Mouse (Mus musculus): Measurements from ENCODE around the gene Cmah.
A peak's percentile ranks its signal among the peaks of the same experiment; 100 is the strongest.

Gene Cmah

DNA sequence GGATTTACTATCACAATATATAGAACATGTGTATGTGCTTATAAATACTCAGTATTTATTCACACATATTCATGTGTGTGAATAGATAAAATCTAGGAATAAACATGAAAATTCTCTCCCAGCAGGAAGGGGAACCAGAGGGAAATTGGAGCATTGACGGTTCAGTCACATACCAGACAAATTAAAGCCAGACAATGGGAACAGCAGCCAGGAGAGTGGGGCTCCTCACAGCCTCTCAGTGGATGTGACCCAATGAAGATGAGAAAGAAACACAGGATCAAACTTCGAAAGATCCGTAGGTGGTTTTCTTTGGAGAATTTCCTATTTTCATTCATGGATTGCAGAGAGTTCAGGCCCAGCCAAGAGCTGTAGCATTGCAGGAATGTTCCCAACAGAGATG, 163.9 kb downstream of the Cmah start:
- no peak overlapping the region for H3K4me3 ChIP-seq (replicated peaks; ENCODE audit: low read length)
- no peaks in the 10 kb centered on the region for H3K9me3 ChIP-seq (ENCODE audit: low read length)
- TF ChIP-seq NANOG (IDR thresholded peaks at IDR 0.05; ENCODE audit: borderline replicate concordance, low read length): no peak
- no peak for TF ChIP-seq POU5F1 (IDR thresholded peaks at IDR 0.05; ENCODE audit: borderline replicate concordance, low read length)
- no peak for TF ChIP-seq CTCF (conservative IDR thresholded peaks at IDR 0.05; ENCODE audit: low read length)
- no peaks in the 10 kb centered on the region for H3K36me3 ChIP-seq (ENCODE audit: insufficient read depth, low read length)
- peaks cover 3% of the 10 kb centered on the region; the same call in 1 of the 2 replicates for H3K27me3 ChIP-seq (ENCODE audit: insufficient read depth, low read length)
- H3K4me1 ChIP-seq (replicated peaks; ENCODE audit: low read depth, low read length): no peaks in the 10 kb centered on the region

DNA sequence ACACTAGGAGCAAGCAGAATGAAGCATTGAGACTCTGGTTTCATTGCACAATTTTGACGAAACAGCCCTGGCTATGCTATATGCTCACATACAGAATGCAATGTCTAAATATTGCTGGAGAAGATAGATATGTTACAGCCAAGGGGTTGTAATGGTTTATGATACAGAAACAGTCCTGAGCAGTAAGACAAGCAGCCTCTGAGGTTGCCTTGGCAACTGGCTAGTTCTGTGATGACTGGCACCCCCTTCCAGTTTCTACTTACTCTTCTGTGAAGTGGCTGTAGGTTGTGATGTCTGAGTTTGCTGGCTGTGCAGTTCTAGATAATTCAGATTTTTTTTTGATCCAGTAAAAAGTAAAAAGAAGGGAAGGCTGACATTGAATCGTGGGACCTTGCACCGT, 166.6 kb downstream of the Cmah start:
- Histone ChIP-seq H3K4me3 (replicated peaks; ENCODE audit: low read length) (no peak overlapping the region), H3K36me3 (ENCODE audit: insufficient read depth, low read length) (no peaks in the 10 kb centered on the region), H3K4me1 (replicated peaks; ENCODE audit: low read depth, low read length) (no peaks in the 10 kb centered on the region), H3K9me3 (ENCODE audit: low read length) (no peaks in the 10 kb centered on the region), H3K27me3 (ENCODE audit: insufficient read depth, low read length) (peaks cover 6% of the 10 kb centered on the region; the same call in 1 of the 2 replicates)
- TF ChIP-seq NANOG (IDR thresholded peaks at IDR 0.05; ENCODE audit: borderline replicate concordance, low read length) (no peak), CTCF (conservative IDR thresholded peaks at IDR 0.05; ENCODE audit: low read length) (no peak), POU5F1 (IDR thresholded peaks at IDR 0.05; ENCODE audit: borderline replicate concordance, low read length) (no peak)

DNA sequence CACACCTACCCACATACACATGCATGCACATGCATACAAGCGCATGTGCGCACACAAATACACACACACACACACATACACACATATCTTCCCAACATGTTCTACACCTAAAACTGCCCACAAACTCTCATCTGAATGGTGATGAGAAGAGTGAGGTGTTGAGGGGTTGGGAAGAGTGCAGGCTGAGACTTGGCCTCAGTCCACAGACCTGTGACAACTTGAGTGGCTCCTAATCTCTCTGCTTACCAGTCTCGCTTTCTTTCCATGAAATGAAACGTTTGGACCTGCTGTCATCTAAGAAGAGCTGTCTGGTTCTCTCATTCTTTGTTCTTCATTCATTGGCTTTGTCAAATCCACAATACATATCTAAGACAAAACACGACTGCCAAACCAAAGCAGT, 169.1 kb downstream of the Cmah start:
- TF ChIP-seq POU5F1 (IDR thresholded peaks at IDR 0.05; ENCODE audit: borderline replicate concordance, low read length) (no peak), CTCF (conservative IDR thresholded peaks at IDR 0.05; ENCODE audit: low read length) (no peak), NANOG (IDR thresholded peaks at IDR 0.05; ENCODE audit: borderline replicate concordance, low read length) (no peak)

DNA sequence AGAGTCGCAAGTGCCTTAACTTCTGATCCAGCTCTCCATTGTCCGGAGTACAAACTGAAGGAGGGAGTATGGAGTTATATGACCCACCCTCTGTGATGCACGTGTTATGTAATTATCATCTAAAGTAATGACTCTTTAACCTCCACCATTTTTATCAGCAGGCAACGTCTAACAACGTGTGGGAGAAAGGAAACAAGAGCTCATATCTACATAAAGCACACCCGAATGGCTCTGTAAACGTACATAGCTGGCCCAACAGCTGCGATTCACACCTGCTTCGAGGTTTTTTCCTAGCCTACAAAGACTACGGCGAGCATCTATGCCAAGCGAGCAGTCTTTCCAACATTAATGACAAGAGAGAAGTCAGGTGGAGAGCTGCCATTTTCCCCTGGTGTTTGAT, 169.8 kb downstream of the Cmah start:
- H3K4me3 ChIP-seq (replicated peaks; ENCODE audit: low read length): no peak overlapping the region
- H3K4me1 ChIP-seq (replicated peaks; ENCODE audit: low read depth, low read length): peaks cover 10% of the 10 kb centered on the region
- H3K27me3 ChIP-seq (ENCODE audit: insufficient read depth, low read length): 0 out of 2 replicates have a peak, but pooled peaks cover 6% of the 10 kb centered on the region
- TF ChIP-seq POU5F1 (IDR thresholded peaks at IDR 0.05; ENCODE audit: borderline replicate concordance, low read length): no peak
- TF ChIP-seq NANOG (IDR thresholded peaks at IDR 0.05; ENCODE audit: borderline replicate concordance, low read length): no peak
- TF ChIP-seq CTCF (conservative IDR thresholded peaks at IDR 0.05; ENCODE audit: low read length): no peak
- H3K36me3 ChIP-seq (ENCODE audit: insufficient read depth, low read length): no peaks in the 10 kb centered on the region
- H3K9me3 ChIP-seq (ENCODE audit: low read length): no peaks in the 10 kb centered on the region

More for the DNA sequence above, 169.1 kb downstream of the Cmah start:
- Histone ChIP-seq H3K9me3 (ENCODE audit: low read length) (no peaks in the 10 kb centered on the region), H3K27me3 (ENCODE audit: insufficient read depth, low read length) (0 out of 2 replicates have a peak, but pooled peaks cover 6% of the 10 kb centered on the region), H3K4me3 (replicated peaks; ENCODE audit: low read length) (no peak overlapping the region), H3K4me1 (replicated peaks; ENCODE audit: low read depth, low read length) (peaks cover 5% of the 10 kb centered on the region), H3K36me3 (ENCODE audit: insufficient read depth, low read length) (no peaks in the 10 kb centered on the region)

DNA sequence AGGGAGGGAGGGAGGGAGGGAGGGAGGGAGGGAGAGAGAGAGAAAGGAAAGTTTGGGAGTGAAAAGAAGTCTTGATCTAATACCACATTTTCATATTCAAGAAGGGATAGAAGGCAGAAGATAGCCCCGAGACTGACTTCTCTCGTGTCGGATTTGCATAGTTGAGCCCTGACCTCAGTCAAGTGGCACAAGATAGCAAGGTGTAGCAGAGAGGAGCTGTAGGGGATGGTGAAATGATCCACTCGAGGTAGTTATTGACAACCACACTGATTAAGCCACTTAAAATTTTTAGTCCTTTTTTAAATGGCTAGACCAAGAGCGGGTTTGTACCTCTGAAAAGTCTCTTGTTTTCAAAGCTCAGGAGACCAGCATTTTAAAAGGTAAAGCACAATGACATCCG, 171.1 kb downstream of the Cmah start:
- 0 out of 2 replicates have a peak, but pooled peaks cover 6% of the 10 kb centered on the region for H3K27me3 ChIP-seq (ENCODE audit: insufficient read depth, low read length)
- no peaks in the 10 kb centered on the region for H3K9me3 ChIP-seq (ENCODE audit: low read length)
- no peaks in the 10 kb centered on the region for H3K36me3 ChIP-seq (ENCODE audit: insufficient read depth, low read length)
- H3K4me3 ChIP-seq (replicated peaks; ENCODE audit: low read length): no peak overlapping the region
- peaks cover 10% of the 10 kb centered on the region for H3K4me1 ChIP-seq (replicated peaks; ENCODE audit: low read depth, low read length)
- TF ChIP-seq CTCF (conservative IDR thresholded peaks at IDR 0.05; ENCODE audit: low read length) (no peak), NANOG (IDR thresholded peaks at IDR 0.05; ENCODE audit: borderline replicate concordance, low read length) (no peak), POU5F1 (IDR thresholded peaks at IDR 0.05; ENCODE audit: borderline replicate concordance, low read length) (no peak)

DNA sequence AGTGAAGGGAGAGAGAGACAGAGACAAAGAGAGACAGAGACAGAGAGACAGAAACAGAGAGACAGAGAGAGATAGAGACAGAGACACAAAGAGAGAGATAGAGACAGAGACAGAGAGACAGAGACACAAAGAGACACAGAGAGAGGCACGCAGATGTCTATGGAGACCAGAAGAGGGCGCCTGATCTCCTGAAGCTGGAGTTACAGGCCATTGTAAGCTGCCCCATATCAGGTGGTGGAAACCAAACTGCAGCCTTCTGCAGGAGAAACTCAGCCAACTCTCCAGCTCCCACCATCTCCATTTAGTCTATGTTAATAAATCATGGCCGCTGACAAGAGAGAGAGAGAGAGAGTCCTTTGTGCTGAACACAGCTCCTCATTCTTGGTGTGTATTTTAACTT, 172.3 kb downstream of the Cmah start:
- no peaks in the 10 kb centered on the region for H3K9me3 ChIP-seq (ENCODE audit: low read length)
- 0 out of 2 replicates have a peak, but pooled peaks cover 6% of the 10 kb centered on the region for H3K27me3 ChIP-seq (ENCODE audit: insufficient read depth, low read length)
- H3K4me1 ChIP-seq (replicated peaks; ENCODE audit: low read depth, low read length): peaks cover 10% of the 10 kb centered on the region
- no peak overlapping the region for H3K4me3 ChIP-seq (replicated peaks; ENCODE audit: low read length)
- no peaks in the 10 kb centered on the region for H3K36me3 ChIP-seq (ENCODE audit: insufficient read depth, low read length)
- TF ChIP-seq CTCF (conservative IDR thresholded peaks at IDR 0.05; ENCODE audit: low read length) (peak; percentile 34), NANOG (IDR thresholded peaks at IDR 0.05; ENCODE audit: borderline replicate concordance, low read length) (no peak)

DNA sequence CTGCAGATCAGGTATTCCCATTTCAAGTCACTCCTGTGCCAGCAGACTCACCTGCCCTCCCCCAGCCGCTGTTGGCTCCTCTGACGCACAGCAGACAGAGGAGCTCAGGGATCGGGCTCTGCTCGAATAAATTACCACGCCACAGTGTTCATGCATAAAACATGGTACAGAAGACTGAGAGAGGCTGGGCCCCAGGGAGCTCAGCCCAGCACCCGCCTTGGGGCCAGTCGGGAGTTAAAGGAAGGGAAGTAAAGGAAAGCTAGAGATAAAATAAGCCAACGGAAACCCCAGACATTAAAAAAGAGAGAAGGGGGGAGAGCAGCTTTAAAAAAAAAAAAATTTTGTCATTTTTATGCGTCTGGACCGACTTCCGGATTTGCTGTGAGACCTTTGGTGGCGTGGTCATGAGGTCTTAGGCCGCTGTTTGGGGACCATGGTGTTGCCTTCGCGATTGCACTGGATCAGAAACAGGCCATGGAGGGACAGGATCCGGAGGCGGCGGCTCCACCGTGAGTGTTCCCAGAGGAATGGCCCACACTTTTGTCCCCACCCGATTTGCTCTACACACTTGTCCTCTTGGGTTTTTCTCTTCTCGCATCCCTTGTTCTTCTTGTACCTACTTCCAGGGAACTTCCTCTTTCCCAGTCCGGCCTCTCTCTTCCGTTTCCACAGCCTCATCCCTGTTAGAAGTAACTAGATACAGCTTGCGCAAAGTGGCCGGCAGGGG, 174.1 kb downstream of the Cmah start:
- Histone ChIP-seq H3K4me1 (replicated peaks; ENCODE audit: low read depth, low read length) (peaks cover 10% of the 10 kb centered on the region), H3K9me3 (ENCODE audit: low read length) (no peaks in the 10 kb centered on the region), H3K4me3 (replicated peaks; ENCODE audit: low read length) (0 out of 2 replicates have a peak overlapping the region, but pooled peaks have one; percentile 23), H3K36me3 (ENCODE audit: insufficient read depth, low read length) (no peaks in the 10 kb centered on the region), H3K27me3 (ENCODE audit: insufficient read depth, low read length) (0 out of 2 replicates have a peak, but pooled peaks cover 6% of the 10 kb centered on the region)
- TF ChIP-seq NANOG (IDR thresholded peaks at IDR 0.05; ENCODE audit: borderline replicate concordance, low read length): no peak
- TF ChIP-seq POU5F1 (IDR thresholded peaks at IDR 0.05; ENCODE audit: borderline replicate concordance, low read length): no peak
- no peak for TF ChIP-seq CTCF (conservative IDR thresholded peaks at IDR 0.05; ENCODE audit: low read length)

DNA sequence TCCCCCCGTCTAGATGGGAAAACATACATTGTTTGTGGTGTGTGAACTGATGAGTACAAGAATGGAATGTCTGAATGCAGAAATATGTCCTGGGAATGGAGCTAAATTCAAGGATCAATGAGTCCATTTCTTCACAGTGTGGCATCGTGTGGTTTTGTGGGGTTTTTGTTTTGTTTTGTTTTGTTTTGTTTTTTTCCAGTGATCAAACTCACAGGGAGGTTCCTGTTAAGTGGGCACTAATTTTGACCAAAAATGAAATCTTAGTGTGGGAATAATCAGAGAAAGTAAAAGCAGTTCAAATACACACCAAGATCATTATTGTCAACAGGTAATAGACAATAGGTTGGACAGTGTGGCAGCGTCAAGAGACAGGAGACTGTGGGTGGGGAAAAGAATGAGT, 174.7 kb downstream of the Cmah start:
- peaks cover 10% of the 10 kb centered on the region for H3K4me1 ChIP-seq (replicated peaks; ENCODE audit: low read depth, low read length)
- no peaks in the 10 kb centered on the region for H3K36me3 ChIP-seq (ENCODE audit: insufficient read depth, low read length)
- H3K9me3 ChIP-seq (ENCODE audit: low read length): no peaks in the 10 kb centered on the region
- H3K4me3 ChIP-seq (replicated peaks; ENCODE audit: low read length): no peak overlapping the region
- no peak for TF ChIP-seq NANOG (IDR thresholded peaks at IDR 0.05; ENCODE audit: borderline replicate concordance, low read length)
- TF ChIP-seq CTCF (conservative IDR thresholded peaks at IDR 0.05; ENCODE audit: low read length): no peak
- TF ChIP-seq POU5F1 (IDR thresholded peaks at IDR 0.05; ENCODE audit: borderline replicate concordance, low read length): no peak
- H3K27me3 ChIP-seq (ENCODE audit: insufficient read depth, low read length): 0 out of 2 replicates have a peak, but pooled peaks cover 6% of the 10 kb centered on the region

Measured in E14TG2a.4 (cell line).